Mouse (Mus musculus) olfactory bulb, adult 2 months (tissue): Measurements from ENCODE around the gene Fam71b.

Experiments used
- CTCF ChIP-seq: fragments of 200-500 bp; IDR thresholded peaks from 2 replicates; pipeline ENCODE4 v1.5.1; 2012; ENCODE audit warnings: low read depth, mild to moderate bottlenecking, low read length, moderate library complexity; ENCODE audit not compliant: insufficient read depth
- POLR2A ChIP-seq: fragments of 200-500 bp; IDR thresholded peaks from 2 replicates; pipeline ENCODE4 v1.6.1; 2012; ENCODE audit warnings: mild to moderate bottlenecking, low read depth, low read length, moderate library complexity; ENCODE audit not compliant: insufficient read depth

GRCm38 (mm10) chr11:46375015-46375414, 21.3 kb upstream of the Fam71b start:
- no peak for TF ChIP-seq CTCF
- TF ChIP-seq POLR2A, result no peak
